Mouse (Mus musculus) gastrocnemius, adult 2 months (tissue): ENCODE data around the gene Map2k5. TPM values are rescaled to one million over a fixed set of nuclear protein-coding genes. Genes with fewer than 3 reads are reported as not detected.

ENCODE experiments used
- DNase-seq: peaks from one replicate; pipeline ENCODE4 v3.0.0; 2022
- H3K27ac ChIP-seq: fragments of 200-600 bp; 2 replicates; pipeline ENCODE4 v1.8.1; 2022; ENCODE audit warnings: mild to moderate bottlenecking
- H3K4me3 ChIP-seq: fragments of 200-600 bp; 2 replicates; pipeline ENCODE4 v1.8.1; 2022; ENCODE audit warnings: mild to moderate bottlenecking, moderate library complexity
- CTCF ChIP-seq: fragments of 200-600 bp; IDR thresholded peaks from 2 replicates; pipeline ENCODE4 v1.8.1; 2022; ENCODE audit warnings: antibody characterized with exemption, mild to moderate bottlenecking, moderate library complexity
- intact Hi-C: fragments of 180-260 bp; cut with DNase I; formaldehyde crosslinking; loops from one replicate; pipeline ENCODE4 v1.15.1; 2025
- total RNA-seq, 2 experiments: library from RNA; stranded (reverse); gene quantifications; 2 replicates each; pipeline ENCODE4 v1.2.3; 2021

The Map2k5 gene
- total RNA-seq, 2 experiments from 2014 or later, result 14.3 to 16.4 TPM

DNA sequence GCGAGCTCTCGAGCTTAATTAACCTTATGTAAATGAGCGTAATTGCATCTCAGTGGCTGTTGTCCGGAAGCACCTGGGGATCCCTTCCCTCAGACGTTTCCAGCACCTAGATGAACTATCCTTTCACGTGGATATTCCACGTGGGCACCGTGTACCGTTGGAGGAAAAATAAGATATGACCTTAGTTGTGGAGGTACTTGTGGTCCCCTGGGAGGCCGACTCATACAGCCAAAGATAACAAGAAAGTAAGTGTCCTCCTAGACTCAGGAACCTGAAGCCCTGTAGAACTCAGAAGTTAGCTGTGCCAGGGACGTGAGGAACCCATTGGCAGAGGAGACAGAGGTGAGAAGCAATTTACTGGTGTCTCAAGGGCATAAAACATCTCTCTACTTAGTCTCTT is 242.3 kb downstream of the Map2k5 start:
- intact Hi-C loops, result loop anchor here (5.0 kb wide), 1 partner anchor 707 kb away; no protein-coding TSS in a partner anchor
- DNase-seq, result no peak
- H3K27ac ChIP-seq, result no peak overlapping the region
- TF ChIP-seq CTCF, result no peak
- H3K4me3 ChIP-seq, result peak overlapping the region; percentile 80

DNA sequence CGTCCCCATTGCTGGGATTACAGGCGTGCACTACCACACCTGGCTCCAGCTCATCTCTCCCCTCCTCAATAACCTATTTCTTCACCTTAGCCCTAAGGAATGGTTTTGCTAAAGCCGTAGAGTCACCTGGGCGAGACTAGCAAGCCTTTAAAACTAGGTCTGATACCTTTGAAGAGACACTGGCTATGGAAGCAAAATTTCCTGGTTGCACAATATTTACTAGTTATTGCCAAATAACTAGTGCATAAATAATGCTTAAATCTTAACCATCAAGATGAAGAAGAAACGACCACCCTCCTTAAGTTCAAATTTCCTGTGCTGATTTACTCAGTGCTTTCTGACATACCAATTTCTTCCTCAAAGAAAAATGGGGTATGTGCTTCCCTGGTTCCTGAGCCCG is 244.0 kb downstream of the Map2k5 start:
- intact Hi-C loops, result loop anchor here (5.0 kb wide), 1 partner anchor 264 kb away; the partner anchor contains the start of gene 2300009A05Rik
- Histone ChIP-seq H3K27ac (peak overlapping the region; percentile 97; the same call in 1 of the 2 replicates), H3K4me3 (peak overlapping the region; percentile 80)
- no peak for TF ChIP-seq CTCF
- DNase-seq, result no peak

DNA sequence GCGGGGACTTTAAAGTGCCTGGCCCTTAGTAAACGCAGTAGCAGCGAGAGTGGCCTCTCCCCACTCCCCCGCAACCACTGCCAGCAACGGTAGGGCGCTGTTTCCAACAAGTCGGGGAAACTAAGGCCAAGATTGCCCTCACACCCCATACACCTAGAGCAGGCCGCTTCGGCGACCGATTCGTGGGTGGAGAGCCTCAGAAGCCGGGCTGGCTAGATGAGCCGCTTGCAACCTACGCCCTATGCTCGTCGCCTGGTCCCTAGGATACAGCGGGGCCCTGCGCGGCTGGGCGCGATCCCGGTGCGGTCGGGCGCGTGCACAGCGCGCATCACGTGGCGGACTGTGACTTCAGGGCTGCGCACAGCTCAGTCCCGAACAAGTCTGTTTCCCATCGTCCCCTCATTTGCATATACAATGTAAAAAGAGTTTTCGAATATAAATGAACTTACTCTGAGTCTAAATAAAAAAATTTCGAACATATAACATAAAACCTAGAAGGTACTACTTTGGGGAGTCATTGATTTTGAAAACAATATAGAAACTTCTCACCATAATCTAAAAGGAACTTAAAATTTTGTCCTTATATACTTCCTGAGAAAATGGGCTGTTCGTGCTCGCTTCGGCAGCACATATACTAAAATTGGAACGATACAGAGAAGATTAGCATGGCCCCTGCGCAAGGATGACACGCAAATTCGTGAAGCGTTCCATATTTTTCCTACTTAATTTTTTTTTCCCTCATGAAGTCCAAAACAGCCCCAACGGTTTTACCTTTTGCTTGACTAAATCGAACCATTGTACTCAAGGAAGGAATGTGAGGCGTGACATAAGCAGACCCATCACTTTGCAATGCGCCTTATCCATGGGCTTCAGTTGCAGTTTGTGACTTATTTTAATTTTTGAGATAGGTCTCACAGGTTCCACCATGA is 244.8 kb downstream of the Map2k5 start:
- Histone ChIP-seq H3K27ac (peak overlapping the region; percentile 97), H3K4me3 (peak overlapping the region; percentile 80)
- no peak for TF ChIP-seq CTCF
- intact Hi-C loops, result loop anchor here (5.0 kb wide), 1 partner anchor 264 kb away; the partner anchor contains the start of gene 2300009A05Rik
- peak; percentile 97 for DNase-seq

DNA sequence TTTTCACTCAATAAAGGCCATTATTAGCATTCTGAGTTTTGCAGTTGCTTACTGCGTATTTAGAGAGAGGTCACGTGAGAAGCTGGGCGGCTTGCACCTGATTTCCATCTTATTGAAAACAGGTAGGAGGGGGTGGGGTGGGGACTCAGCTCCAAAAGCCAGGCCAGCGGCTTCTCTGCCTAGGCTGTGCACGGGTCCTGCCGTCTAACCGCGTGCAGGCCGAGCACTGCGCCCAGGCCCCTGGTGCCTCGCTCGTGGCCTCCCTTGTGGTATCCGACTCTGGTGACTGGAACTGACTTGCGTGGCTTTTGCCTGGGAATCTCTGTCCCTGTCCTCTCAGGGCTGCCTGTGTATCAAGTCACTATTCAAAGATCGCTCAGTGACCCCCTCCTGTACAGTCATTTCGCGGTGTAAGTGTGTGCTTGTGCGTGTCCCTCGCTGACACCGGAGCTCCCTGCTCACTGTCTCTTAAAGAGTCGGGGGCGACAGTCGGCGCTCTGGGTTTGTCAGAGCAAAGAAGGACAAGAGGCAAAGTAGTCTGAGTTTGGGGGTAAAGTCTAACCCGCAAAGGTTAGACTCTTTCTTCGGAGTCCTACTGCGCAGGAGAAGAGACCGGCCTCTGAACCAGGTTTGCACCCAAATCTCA is 245.6 kb downstream of the Map2k5 start:
- peak overlapping the region; percentile 80 for H3K4me3 ChIP-seq
- DNase-seq, result peak; percentile 61
- TF ChIP-seq CTCF, result no peak
- H3K27ac ChIP-seq, result peak overlapping the region; percentile 97
- intact Hi-C loops, result loop anchor here (5.0 kb wide), 1 partner anchor 265 kb away; the partner anchor contains the start of gene 2300009A05Rik

DNA sequence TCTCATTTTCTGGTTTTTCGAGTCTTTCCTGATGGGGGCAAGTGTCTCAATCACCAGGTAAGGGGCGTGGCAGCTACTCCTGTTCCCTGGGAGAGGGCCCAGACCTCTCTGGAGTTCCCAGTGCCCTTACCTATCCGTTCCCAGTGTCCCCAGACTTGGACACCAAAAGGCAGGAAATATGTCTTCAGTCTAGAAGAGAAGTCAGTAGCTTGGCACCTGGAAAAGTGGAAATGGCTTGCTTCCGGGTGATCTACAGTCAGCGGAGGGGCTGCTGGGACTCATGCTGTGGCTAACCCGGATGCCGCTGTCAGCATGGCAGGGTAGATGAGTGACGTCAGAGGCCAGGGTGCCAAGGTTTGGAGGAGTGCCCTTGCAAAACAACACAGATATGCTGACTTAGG is 248.1 kb downstream of the Map2k5 start:
- no peak overlapping the region for H3K4me3 ChIP-seq
- intact Hi-C loops, result loop anchor here (5.0 to 10.0 kb wide), 2 partner anchors 215 to 268 kb away; partner anchors contain the start of gene 2300009A05Rik
- no peak for DNase-seq
- TF ChIP-seq CTCF, result no peak
- no peak overlapping the region for H3K27ac ChIP-seq

DNA sequence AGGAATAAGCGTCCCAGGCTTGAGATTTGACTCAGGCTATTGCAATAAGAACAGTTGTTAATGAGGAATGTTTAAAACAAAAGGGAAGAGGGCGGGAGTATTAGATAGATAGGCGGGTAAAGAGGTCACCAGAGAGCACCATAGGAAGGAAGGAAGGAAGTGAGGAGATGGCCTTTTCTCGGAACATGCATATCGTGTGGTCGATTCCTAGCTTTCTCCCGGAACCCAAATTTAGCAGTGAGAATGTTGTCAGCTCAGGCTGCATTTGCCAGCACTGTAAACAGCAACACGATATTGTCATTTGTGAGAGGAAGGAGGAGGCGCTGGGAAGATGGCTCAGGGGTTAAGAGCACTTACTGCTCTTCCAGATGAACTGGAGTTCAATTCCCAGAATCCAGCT is 253.2 kb downstream of the Map2k5 start:
- DNase-seq, result no peak
- no peak for TF ChIP-seq CTCF
- H3K27ac ChIP-seq, result peak overlapping the region; percentile 90
- intact Hi-C loops, result loop anchor here (1.0 to 10.0 kb wide), 4 partner anchors 52 to 278 kb away; no protein-coding TSS in a partner anchor
- peak overlapping the region; percentile 77 for H3K4me3 ChIP-seq

DNA sequence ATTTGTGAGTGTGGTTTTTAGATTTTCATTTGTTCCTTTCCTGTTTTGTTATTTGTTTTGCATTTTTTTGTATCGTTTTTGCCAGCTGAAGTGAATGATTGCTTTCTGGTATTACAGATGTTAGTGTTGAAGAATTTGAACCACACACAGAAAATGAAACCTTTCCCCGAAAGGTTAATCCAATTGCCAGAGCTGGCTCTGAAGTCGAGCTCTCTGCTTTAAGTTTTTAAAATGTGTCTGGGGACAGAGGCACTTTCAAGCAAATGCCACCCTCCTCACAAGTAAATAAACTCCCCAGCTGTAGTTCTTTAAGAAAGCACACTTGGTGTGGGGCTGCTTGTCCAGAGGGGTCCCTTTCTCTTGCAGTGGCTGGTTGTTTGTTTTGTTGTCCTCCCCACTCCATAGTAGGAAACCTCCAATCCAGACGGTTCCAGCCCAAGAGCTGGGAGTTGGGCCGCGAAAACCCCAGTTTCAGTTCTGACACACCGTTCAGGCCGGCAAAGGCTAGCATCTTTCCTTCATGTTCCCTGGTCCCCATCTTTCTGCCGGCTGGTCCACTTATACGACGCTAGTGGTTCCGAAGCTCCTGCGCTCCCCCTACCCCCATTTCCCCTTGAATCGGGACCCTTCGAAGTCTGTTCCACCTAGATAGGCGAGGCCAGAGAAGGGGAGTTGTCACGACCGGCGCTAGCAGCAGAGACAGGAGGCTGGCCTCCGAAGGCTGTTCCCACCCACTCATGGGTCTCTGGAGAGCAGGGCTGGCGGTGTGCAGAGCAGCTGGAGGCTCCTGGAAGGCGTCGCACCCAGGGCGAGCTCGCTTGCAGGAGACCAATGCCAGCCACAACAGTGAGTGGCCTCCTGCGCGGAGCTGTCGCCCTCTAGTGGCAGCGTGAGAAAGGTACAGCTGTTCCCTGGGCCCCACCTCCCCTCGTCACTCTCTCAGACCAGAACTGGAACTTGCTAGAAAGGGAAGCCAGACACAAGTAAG is 254.0 kb downstream of the Map2k5 start:
- no peak; the same call in 1 of the 2 replicates for TF ChIP-seq CTCF
- Histone ChIP-seq H3K4me3 (peak overlapping the region; percentile 77), H3K27ac (peak overlapping the region; percentile 90)
- intact Hi-C loops, result loop anchor here (1.0 to 10.0 kb wide), 4 partner anchors 51 to 277 kb away; no protein-coding TSS in a partner anchor
- peak; percentile 95 for DNase-seq

DNA sequence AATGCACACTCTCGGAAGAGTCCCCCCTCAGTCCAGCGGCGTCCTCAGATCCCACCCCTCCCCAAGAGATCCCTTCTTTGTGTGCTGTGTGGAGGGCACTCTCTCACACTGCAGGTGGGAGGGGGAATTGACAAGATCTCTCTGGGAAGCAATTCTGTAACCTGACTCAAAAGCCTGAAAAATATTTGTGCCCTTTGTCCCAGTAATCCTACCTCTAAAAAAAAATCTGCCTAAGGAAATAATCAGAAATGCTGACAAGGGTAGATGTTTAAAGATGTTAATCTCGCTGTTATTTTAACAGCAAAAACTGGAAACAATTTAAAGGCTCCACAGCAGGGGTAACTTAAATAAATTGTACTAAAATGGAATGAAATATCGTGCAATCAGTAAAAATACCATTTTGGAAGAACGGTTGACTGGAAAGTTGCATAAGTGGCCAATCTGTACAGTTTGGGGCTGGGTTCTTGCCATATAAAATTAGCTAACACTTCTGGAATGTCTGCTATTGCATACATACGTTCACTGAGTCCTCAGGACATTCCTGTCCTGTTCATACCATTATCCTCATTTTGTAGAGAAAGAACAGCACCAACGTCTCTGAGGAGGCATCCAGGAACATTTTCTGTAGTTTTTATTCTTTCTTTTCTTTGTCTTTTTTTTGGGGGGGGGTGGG is 255.4 kb downstream of the Map2k5 start:
- Histone ChIP-seq H3K4me3 (no peak overlapping the region), H3K27ac (no peak overlapping the region)
- intact Hi-C loops, result loop anchor here (5.0 to 10.0 kb wide), 2 partner anchors 50 to 207 kb away; no protein-coding TSS in a partner anchor
- no peak for DNase-seq
- TF ChIP-seq CTCF, result no peak

DNA sequence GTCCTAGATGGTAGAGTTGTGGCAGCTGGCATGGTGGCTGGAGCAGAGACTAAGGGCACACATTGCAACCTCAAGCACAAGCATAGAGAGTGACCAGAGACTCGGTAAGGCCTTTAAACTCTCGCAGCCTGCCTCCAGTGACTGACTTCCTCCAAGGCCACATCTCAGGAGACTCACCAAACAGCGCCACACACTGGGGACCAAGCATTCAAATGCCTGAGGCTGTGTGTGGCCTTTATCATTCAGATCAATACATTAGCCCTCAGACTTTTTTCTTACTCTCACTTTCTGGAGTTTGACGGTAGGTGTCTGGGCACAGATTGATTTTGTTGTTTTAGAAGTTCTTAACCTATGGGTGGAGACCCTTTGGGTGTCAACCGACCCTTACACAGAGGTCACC is 259.3 kb downstream of the Map2k5 start:
- no peak for TF ChIP-seq CTCF
- H3K27ac ChIP-seq, result no peak overlapping the region
- DNase-seq, result no peak
- H3K4me3 ChIP-seq, result no peak overlapping the region
- intact Hi-C loops, result no loop called here

Other genes with a start within 250 kb of the Map2k5 start
- under 1 TPM in 1 of 2 experiments, not detected in 1; 0.10 TPM for gene Skor1, start 228.9 kb downstream of the Map2k5 start, total RNA-seq
- 10 to 100 TPM; 23.6 to 31.9 TPM for gene 2300009A05Rik, start 21.3 kb upstream of the Map2k5 start, total RNA-seq
- gene Iqch, start 224.6 kb upstream of the Map2k5 start, total RNA-seq, result not detected
- gene Aagab, start 224.8 kb upstream of the Map2k5 start, total RNA-seq, result 10 to 100 TPM; 11.1 to 12.2 TPM